ENCODE assay signal across 17 mouse cellular contexts in the genomic region with DNA sequence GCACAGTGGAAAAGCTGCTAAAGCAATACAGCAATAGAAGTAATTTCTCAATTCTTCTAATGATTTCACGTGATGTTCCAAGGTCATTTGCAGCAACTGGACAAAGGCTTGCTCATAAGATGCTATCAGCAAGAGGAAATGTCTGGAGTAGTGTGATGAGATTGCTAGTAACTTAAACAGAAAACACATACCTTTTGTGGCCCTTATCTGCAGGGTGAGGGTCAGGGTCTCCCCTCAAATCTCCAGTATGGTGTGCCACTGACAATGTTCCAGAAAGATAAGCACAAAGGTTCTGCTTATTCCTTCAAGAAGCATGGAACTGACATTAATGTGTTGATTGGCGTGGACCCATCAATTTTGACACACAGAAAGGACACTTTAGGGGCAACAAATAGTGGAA.
"Had no signal": no experiment of that assay in that cellular context is flagged by ENCODE, and none has a peak within 500 bp of the region (broad histone marks: within the 10 kb centered on the region; RNA-seq: fewer than 3 reads in every experiment).

No protein-coding gene starts in this region.

- ATAC-seq: lung, postnatal 0 days; midbrain, embryonic 13.5 days; midbrain, embryonic 15.5 days had no signal

- H3K9me3 ChIP-seq: lung, embryonic 15.5 days; megakaryocyte, embryonic 14.5 days; midbrain, embryonic 13.5 days; midbrain, embryonic 15.5 days; neural tube, embryonic 12.5 days; stomach, embryonic 15.5 days had no signal

- DNase-seq: lung, adult 2 months; lung, postnatal 14 days; lung, postnatal 36 days; right cerebral cortex, postnatal 14 days; thymus, adult 2 months; thymus, postnatal 14 days; thymus, postnatal 36 days had no signal

- H3K27me3 ChIP-seq: lung, embryonic 15.5 days; megakaryocyte, embryonic 14.5 days; midbrain, embryonic 13.5 days; midbrain, embryonic 15.5 days; neural tube, embryonic 12.5 days; stomach, embryonic 15.5 days had no signal

- H3K36me3 ChIP-seq: lung, embryonic 15.5 days; midbrain, embryonic 13.5 days; midbrain, embryonic 15.5 days; neural tube, embryonic 12.5 days; stomach, embryonic 15.5 days had no signal

- H3K4me3 ChIP-seq: lung, embryonic 15.5 days; megakaryocyte, embryonic 14.5 days; midbrain, embryonic 13.5 days; midbrain, embryonic 15.5 days; neural tube, embryonic 12.5 days; stomach, embryonic 15.5 days had no signal

- H3K9ac ChIP-seq: lung, embryonic 15.5 days; midbrain, embryonic 13.5 days; midbrain, embryonic 15.5 days; neural tube, embryonic 12.5 days; stomach, embryonic 15.5 days had no signal

- H3K4me2 ChIP-seq: lung, embryonic 15.5 days; midbrain, embryonic 11.5 days; midbrain, embryonic 13.5 days; midbrain, embryonic 15.5 days; neural tube, embryonic 12.5 days; stomach, embryonic 15.5 days had no signal

- H3K4me1 ChIP-seq: lung, embryonic 15.5 days; megakaryocyte, embryonic 14.5 days; midbrain, embryonic 13.5 days; midbrain, embryonic 15.5 days; neural tube, embryonic 12.5 days; stomach, embryonic 15.5 days had no signal

- H3K27ac ChIP-seq: lung, embryonic 15.5 days; macrophage; midbrain, embryonic 13.5 days; midbrain, embryonic 15.5 days; neural tube, embryonic 12.5 days; stomach, embryonic 15.5 days; stomach, postnatal 0 days had no signal
